ENCODE assay signal across 22 mouse cellular contexts in genomic region chr6:91993795-91994505, GRCm38 (mm10). TPM values are rescaled to one million over a fixed set of nuclear protein-coding genes. Genes with fewer than 3 reads are reported as not detected.
DNase-seq lines count a peak whose midpoint lies in the region; ATAC-seq and TF ChIP-seq lines count a peak whose summit lies in the region.
"Had no signal": no experiment of that assay in that cellular context is flagged by ENCODE, and none has a peak within 500 bp of the region (broad histone marks: within the 10 kb centered on the region; RNA-seq: fewer than 3 reads in every experiment).

No protein-coding gene starts in this region.

- peaks cover 70% of the 10 kb centered on the region for H3K4me1 ChIP-seq in erythroblast, embryonic 14.5 days (ENCODE audit: control insufficient read depth)
- peaks cover 49% of the 10 kb centered on the region for H3K4me1 ChIP-seq in liver, embryonic 13.5 days (replicated peaks)
- no peaks in the 10 kb centered on the region for H3K4me1 ChIP-seq in thymus, adult 2 months (replicated peaks; ENCODE audit: control insufficient read depth, insufficient read depth, low read length)
- H3K4me1 ChIP-seq: embryonic facial prominence, embryonic 12.5 days had no signal

- TF ChIP-seq POLR2A in thymus, adult 2 months (IDR thresholded peaks at IDR 0.05; ENCODE audit: control insufficient read depth, extremely low read depth, insufficient read depth, low read length, poor library complexity): no peak

- intact Hi-C loops in left cerebral cortex, adult 2 months (cut with DNase I): no loop called here

- peak; percentile 89 for ATAC-seq in liver, embryonic 13.5 days (ENCODE audit: low read depth)

- no peak for TF ChIP-seq CTCF in left cerebral cortex, adult 2 months (IDR thresholded peaks at IDR 0.05)
- TF ChIP-seq CTCF in thymus, adult 2 months (IDR thresholded peaks at IDR 0.05; ENCODE audit: borderline replicate concordance, control insufficient read depth, extremely low read depth, insufficient read depth, low read length, poor library complexity): no peak

- peak; percentile 42 for DNase-seq in spleen, adult 12 weeks (ENCODE audit: low spot score)
- DNase-seq in spleen, postnatal 36 days (ENCODE audit: low spot score in 2 of 2): no peak
- peak; percentile 74 for DNase-seq in liver, embryonic 13.5 days
- DNase-seq in left cerebral cortex, adult 2 months (ENCODE audit: extremely low spot score in 1 of 2, low spot score in 2 of 2): no peak
- no peak for DNase-seq in testis, postnatal 10 days (ENCODE audit: low spot score)
- no peak for DNase-seq in thymus, adult 2 months
- DNase-seq: adrenal gland, adult 2 months; cerebellum, adult 11 months; cerebellum, postnatal 10 days; gastrocnemius, adult 2 months; heart, adult 11 months; heart, postnatal 4 days; kidney, adult 11 months; kidney, postnatal 14 days; lung, adult 18-20 months; lung, postnatal 14 days; right cerebral cortex, adult 18-20 months had no signal

- H3K4me3 ChIP-seq in erythroblast, embryonic 14.5 days (replicated peaks): peak overlapping the region; percentile 54
- H3K4me3 ChIP-seq in liver, embryonic 13.5 days (replicated peaks): peak overlapping the region; percentile 19; the same call in 1 of the 2 replicates
- no peak overlapping the region for H3K4me3 ChIP-seq in left cerebral cortex, adult 2 months
- no peak overlapping the region for H3K4me3 ChIP-seq in thymus, adult 2 months (ENCODE audit: control insufficient read depth, insufficient read depth, low read length)
- H3K4me3 ChIP-seq: embryonic facial prominence, embryonic 12.5 days; hindbrain, embryonic 15.5 days; megakaryocyte, embryonic 14.5 days had no signal

- WGBS in liver, embryonic 13.5 days (ENCODE audit: insufficient replicate concordance): 25% methylated on average over 8 of the region's 8 CpGs
- WGBS in thymus, adult 2 months: 59% methylated on average over 8 of the region's 8 CpGs

- peak overlapping the region; percentile 53 for H3K9ac ChIP-seq in liver, embryonic 13.5 days
- H3K9ac ChIP-seq: embryonic facial prominence, embryonic 12.5 days; hindbrain, embryonic 15.5 days had no signal

- H3K27me3 ChIP-seq in erythroblast, embryonic 14.5 days (ENCODE audit: control insufficient read depth): no peaks in the 10 kb centered on the region; the same call in none of the 2 replicates
- H3K27me3 ChIP-seq in liver, embryonic 13.5 days: no peaks in the 10 kb centered on the region
- H3K27me3 ChIP-seq in thymus, adult 2 months (ENCODE audit: control insufficient read depth, insufficient read depth, low read length): no peaks in the 10 kb centered on the region
- H3K27me3 ChIP-seq: embryonic facial prominence, embryonic 12.5 days; hindbrain, embryonic 15.5 days had no signal

- H3K36me3 ChIP-seq in erythroblast, embryonic 14.5 days (ENCODE audit: control insufficient read depth): no peaks in the 10 kb centered on the region
- H3K36me3 ChIP-seq in liver, embryonic 13.5 days: no peaks in the 10 kb centered on the region
- H3K36me3 ChIP-seq in thymus, adult 2 months (ENCODE audit: control insufficient read depth, insufficient read depth, low read length): no peaks in the 10 kb centered on the region
- H3K36me3 ChIP-seq: embryonic facial prominence, embryonic 12.5 days; hindbrain, embryonic 15.5 days had no signal

- peak overlapping the region; percentile 86 for H3K27ac ChIP-seq in liver, embryonic 13.5 days
- H3K27ac ChIP-seq in left cerebral cortex, adult 2 months: no peak overlapping the region
- no peak overlapping the region for H3K27ac ChIP-seq in thymus, adult 2 months (ENCODE audit: control insufficient read depth, insufficient read depth, low read length)
- H3K27ac ChIP-seq: embryonic facial prominence, embryonic 12.5 days; gastrocnemius, adult 2 months; hindbrain, embryonic 15.5 days had no signal

- peak overlapping the region; percentile 58 for H3K4me2 ChIP-seq in liver, embryonic 13.5 days
- H3K4me2 ChIP-seq: embryonic facial prominence, embryonic 12.5 days; hindbrain, embryonic 15.5 days had no signal

- H3K9me3 ChIP-seq in erythroblast, embryonic 14.5 days (ENCODE audit: control insufficient read depth, low read length): no peaks in the 10 kb centered on the region
- H3K9me3 ChIP-seq in liver, embryonic 13.5 days (replicated peaks): no peaks in the 10 kb centered on the region
- H3K9me3 ChIP-seq: embryonic facial prominence, embryonic 12.5 days; hindbrain, embryonic 15.5 days; megakaryocyte, embryonic 14.5 days had no signal

RNA-seq across cellular contexts. Expression of gene Fgd5, which starts 15.3 kb away (rescaled TPM):
- polyA plus RNA-seq in erythroblast, embryonic 14.5 days (2012): 0.01 and 0.03 TPM in 2 replicates
- polyA plus RNA-seq in liver, embryonic 13.5 days (2015; fragmentation: Nextera tagmentation; extraction: Ambion mirVana): 2.4 and 2.7 TPM in 2 replicates
- total RNA-seq in left cerebral cortex, adult 2 months (2021): 1 to 10 TPM; 4.6 TPM
- 5.1 and 5.6 TPM in 2 replicates for polyA plus RNA-seq in thymus, adult 2 months (2012; rRNA removed)
- polyA plus RNA-seq: C2C12 had no signal

Comparison
In these comparisons a context has a peak if more than half of its experiments do, and no peak if none do; other contexts are left out.
1. DNase-seq: peak in spleen, adult 12 weeks (single experiment) and liver, embryonic 13.5 days (single experiment); none in spleen, postnatal 36 days (0 of 2), left cerebral cortex, adult 2 months (0 of 2), testis, postnatal 10 days (single experiment) and thymus, adult 2 months (single experiment).
2. H3K4me3 ChIP-seq: peak in erythroblast, embryonic 14.5 days (single experiment) and liver, embryonic 13.5 days (single experiment); none in left cerebral cortex, adult 2 months (single experiment) and thymus, adult 2 months (single experiment).